Mouse (Mus musculus) urinary bladder, adult 2 months (tissue): ENCODE results near the gene Nkx2-3. TPM values are rescaled to one million over a fixed set of nuclear protein-coding genes. Genes with fewer than 3 reads are reported as not detected.

ENCODE experiments used
- DNase-seq: peaks from one replicate; pipeline ENCODE4 v3.0.0; 2022; ENCODE audit warnings: low spot score
- polyA plus RNA-seq: library from polyadenylated mRNA; depleted of rRNA; stranded (reverse); fragments of >200 nt; gene quantifications from 2 replicates; pipeline ENCODE4 v1.2.3, GENCODE M21; 2012

Gene Nkx2-3
- polyA plus RNA-seq, 1 experiment = not detected

DNA sequence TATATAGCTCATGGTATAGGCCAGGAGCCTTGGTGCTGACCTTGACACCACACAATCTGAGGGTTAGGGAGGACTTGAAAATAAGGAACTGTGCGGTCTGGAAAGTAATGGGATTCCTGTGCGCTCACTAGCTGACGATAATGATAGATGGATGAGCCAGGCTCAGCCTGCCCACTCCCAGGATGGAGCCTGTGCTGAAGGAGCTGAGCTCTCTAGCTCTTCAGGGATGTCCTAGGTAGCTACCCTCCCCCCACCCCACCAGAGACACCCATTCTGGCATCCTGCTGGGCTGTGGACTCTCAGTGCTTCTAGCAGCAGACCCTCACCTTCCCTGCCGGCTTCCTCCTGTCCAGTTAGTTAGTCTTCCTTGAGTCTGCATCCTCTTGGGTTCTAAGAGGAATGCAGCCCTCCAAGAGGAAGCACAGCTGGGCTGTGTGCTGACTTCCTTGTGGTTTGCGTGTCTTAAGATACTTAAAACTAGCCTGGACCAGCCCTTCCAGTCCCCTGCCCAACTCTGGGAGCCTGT, 6.4 kb downstream of the Nkx2-3 start:
- DNase-seq = no peak

DNA sequence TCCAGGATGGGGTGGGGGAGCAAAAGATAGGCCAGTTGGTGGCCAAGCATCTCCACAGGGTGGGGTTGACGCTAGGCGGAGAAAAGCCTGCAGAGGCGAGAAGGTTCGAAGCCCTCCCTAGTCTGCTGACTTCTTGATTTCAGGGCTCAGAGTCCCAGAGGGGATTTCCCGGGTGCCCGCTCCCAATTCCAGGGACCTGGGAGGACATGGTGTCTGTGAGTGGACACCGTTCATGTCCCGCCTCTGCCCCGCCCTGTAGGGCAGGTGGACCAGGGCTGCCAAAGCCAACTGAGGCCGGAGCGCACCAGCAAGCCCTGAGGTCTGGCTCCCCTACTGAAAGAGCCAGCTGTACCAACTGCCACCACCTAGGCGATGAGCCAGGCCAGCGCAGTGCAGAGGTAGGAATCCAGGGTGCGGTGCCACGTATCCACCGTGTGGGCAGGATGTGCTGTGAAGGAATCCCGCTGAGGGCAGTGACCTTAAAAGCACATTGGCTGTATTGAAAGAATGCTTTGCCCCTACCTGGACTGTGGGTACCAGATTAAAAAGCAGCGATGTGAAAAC, 7.9 kb downstream of the Nkx2-3 start:
- no peak for DNase-seq

GRCm38 (mm10) chr19:43623913-43624312, 11.8 kb downstream of the Nkx2-3 start:
- DNase-seq = no peak

- DNase-seq = no peak
Observed at GRCm38 (mm10) chr19:43626160-43626559, 14.0 kb downstream of the Nkx2-3 start.

- no peak for DNase-seq
Observed at GRCm38 (mm10) chr19:43627345-43627744, 15.2 kb downstream of the Nkx2-3 start.

GRCm38 (mm10) chr19:43629088-43629487, 17.0 kb downstream of the Nkx2-3 start:
- DNase-seq = no peak

DNA sequence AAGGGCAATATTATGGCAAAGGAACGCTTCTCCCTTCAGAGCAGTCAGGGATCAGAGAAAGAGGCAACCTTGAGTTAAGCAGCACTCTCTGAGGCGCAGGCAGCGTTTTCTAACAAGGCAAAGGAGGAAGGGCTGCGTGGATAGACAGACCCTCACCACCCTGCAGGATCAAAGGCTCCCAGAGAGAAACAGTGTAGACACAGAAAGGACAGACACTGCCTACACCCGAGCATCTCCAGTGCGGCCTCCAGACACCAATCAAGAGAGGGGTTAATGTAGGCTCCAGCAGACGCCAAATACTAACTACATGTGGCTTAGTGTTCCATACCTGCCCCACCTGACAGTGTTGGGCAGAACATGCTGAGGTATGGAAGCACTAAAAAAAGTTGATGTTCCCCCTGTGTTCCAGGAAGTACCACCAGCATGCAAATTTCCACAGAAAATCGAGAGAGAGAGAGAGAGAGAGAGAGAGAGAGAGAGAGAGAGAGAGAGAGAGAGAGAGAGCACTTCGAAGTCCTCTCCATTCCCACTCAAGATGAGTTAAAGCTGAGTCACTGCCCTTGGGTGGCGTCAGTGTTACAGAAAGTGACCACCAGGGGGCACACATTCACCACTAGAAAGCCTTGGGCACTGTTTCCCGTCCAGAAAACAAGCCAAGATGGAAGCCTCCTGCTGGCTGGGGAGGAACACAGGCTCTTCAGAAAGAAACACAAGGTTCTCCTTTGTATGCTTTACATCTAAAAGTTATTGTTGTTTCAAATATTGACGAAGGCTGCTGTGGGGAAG, 18.5 kb downstream of the Nkx2-3 start:
- DNase-seq = peak; percentile 54

DNA sequence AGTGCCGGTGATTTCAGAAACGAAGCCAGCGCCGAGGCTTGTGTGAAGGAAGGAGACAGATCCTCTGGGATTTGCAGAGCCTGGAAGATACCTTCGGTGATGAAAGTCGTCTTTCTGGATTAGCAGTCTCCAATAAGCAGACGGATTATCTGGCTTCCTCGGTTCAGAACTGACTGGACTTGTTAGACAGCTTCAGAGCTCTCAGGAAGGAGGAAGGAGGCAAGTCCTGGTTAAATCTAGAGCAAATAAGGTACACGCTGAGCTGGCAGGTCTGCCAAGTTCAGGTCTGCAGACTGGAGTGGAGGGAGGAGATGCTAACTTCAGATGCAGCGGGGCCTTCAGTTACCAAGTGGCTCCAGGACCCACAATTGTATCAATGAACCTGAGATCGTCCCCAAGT, 29.7 kb downstream of the Nkx2-3 start:
- no peak for DNase-seq

GRCm38 (mm10) chr19:43642843-43643242, 30.7 kb downstream of the Nkx2-3 start:
- DNase-seq = no peak

GRCm38 (mm10) chr19:43645508-43645907, 33.4 kb downstream of the Nkx2-3 start:
- DNase-seq = no peak

- no peak for DNase-seq
Observed at GRCm38 (mm10) chr19:43646852-43647251, 34.7 kb downstream of the Nkx2-3 start.

- DNase-seq = no peak
Observed at GRCm38 (mm10) chr19:43647261-43647660, 35.1 kb downstream of the Nkx2-3 start.

- DNase-seq = no peak
Observed at GRCm38 (mm10) chr19:43648343-43648742, 36.2 kb downstream of the Nkx2-3 start.

- DNase-seq = no peak
Observed at GRCm38 (mm10) chr19:43651241-43651785, 39.2 kb downstream of the Nkx2-3 start.

- DNase-seq = no peak
Observed at GRCm38 (mm10) chr19:43655735-43656492, 43.8 kb downstream of the Nkx2-3 start.

- DNase-seq = no peak
Observed at GRCm38 (mm10) chr19:43659632-43660031, 47.5 kb downstream of the Nkx2-3 start.

GRCm38 (mm10) chr19:43660774-43661173, 48.6 kb downstream of the Nkx2-3 start:
- no peak for DNase-seq

GRCm38 (mm10) chr19:43662176-43662967, 50.2 kb downstream of the Nkx2-3 start:
- no peak for DNase-seq

DNA sequence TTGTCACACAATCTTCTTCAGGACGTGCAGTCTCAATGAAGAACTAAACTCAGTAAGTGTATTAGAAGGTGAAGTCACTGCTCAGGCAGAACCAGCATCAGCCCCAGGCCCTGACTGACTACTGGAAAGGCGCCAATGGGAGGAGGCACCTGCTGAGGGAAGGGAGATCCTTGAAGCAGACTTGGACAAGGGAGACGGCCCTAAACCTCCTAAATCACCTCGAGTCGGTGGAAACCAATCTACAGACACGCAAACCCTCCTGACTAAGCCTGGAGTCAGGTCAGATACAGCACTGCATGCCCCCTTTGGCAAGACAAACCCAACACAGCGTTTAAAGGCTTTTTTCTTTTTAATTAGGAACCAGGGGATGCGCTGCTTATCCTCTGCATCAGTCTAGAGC, 51.3 kb downstream of the Nkx2-3 start:
- DNase-seq = no peak
